Mouse (Mus musculus) heart, embryonic 16.5 days (tissue): ENCODE measurements around the gene Mlf2. TPM values are rescaled to one million over a fixed set of nuclear protein-coding genes. Genes with fewer than 3 reads are reported as not detected.

Source experiments
- ATAC-seq: fragments of 200-750 bp; cut with Nextera tagmentation; replicated peaks from 2 replicates; pipeline ENCODE4 v1.8.0; 2017; ENCODE audit warnings: moderate number of reproducible peaks; ENCODE audit not compliant: insufficient read depth, low FRiP score; ENCODE audit errors: extremely low read depth
- H3K27ac ChIP-seq: fragments of 300-500 bp; sonication (generic); 2 replicates; pipeline ENCODE4 v1.5.1; 2014; ENCODE audit warnings: mild to moderate bottlenecking, low read length, control low read depth, moderate library complexity
- H3K27me3 ChIP-seq: fragments of 300-500 bp; sonication (generic); 2 replicates; pipeline ENCODE4 v1.6.1; 2014; ENCODE audit warnings: low read length, mixed read lengths; ENCODE audit not compliant: control insufficient read depth, insufficient read depth
- H3K36me3 ChIP-seq: fragments of 300-500 bp; sonication (generic); 2 replicates; pipeline ENCODE4 v1.6.1; 2014; ENCODE audit not compliant: control insufficient read depth, insufficient read depth
- H3K4me1 ChIP-seq: fragments of 300-500 bp; sonication (generic); 2 replicates; pipeline ENCODE4 v1.6.1; 2014; ENCODE audit warnings: low read length, mixed read lengths; ENCODE audit not compliant: control insufficient read depth, insufficient read depth
- H3K4me2 ChIP-seq: fragments of 300-500 bp; sonication (generic); 2 replicates; pipeline ENCODE4 v1.6.1; 2014; ENCODE audit warnings: low read depth, mild to moderate bottlenecking, control low read depth, low read length
- H3K4me3 ChIP-seq: fragments of 300-500 bp; sonication (generic); 2 replicates; pipeline ENCODE4 v1.5.1; 2014; ENCODE audit warnings: mild to moderate bottlenecking, control low read depth, low read length
- H3K9ac ChIP-seq: fragments of 300-500 bp; sonication (generic); 2 replicates; pipeline ENCODE4 v1.6.1; 2014; ENCODE audit warnings: low read length, control low read depth
- H3K9me3 ChIP-seq: fragments of 300-500 bp; sonication (generic); replicated peaks from 2 replicates; pipeline ENCODE4 v1.6.1; 2016; ENCODE audit warnings: low read length; ENCODE audit not compliant: control insufficient read depth
- WGBS: fragments of 180-500 bp; shearing (Covaris S2); extraction: QIAGEN DNeasy Blood & Tissue Kit; methylation state at CpG from one replicate; pipeline ENCODE4 v1.1.7; 2014; 5-methylcytosine and 5-hydroxymethylcytosine counted together
- polyA plus RNA-seq: library from polyadenylated mRNA; unstranded; fragments of >200 nt; fragmentation: Nextera tagmentation; extraction: Ambion mirVana; gene quantifications from 2 replicates; pipeline ENCODE4 v1.2.1, GENCODE M21; 2015

Mlf2 gene
- polyA plus RNA-seq, 1 experiment from 2014 or later = 398 TPM

- no peaks in the 10 kb centered on the region for H3K27me3 ChIP-seq
- H3K4me3 ChIP-seq = peak overlapping the region; percentile 92
- WGBS = under 1% methylated on average over 51 of the region's 67 CpGs
- H3K27ac ChIP-seq = peak overlapping the region; percentile 100
- peak; percentile 58 for ATAC-seq
- H3K36me3 ChIP-seq = peaks cover 22% of the 10 kb centered on the region
- H3K9ac ChIP-seq = peak overlapping the region; percentile 100
- peaks cover 51% of the 10 kb centered on the region for H3K4me1 ChIP-seq
- H3K4me2 ChIP-seq = peak overlapping the region; percentile 98
- H3K9me3 ChIP-seq = no peaks in the 10 kb centered on the region
Observed at GRCm38 (mm10) chr6:124916695-124917517, 14.3 kb upstream of the Mlf2 start.

GRCm38 (mm10) chr6:124917518-124918330 is 13.5 kb upstream of the Mlf2 start:
- peak overlapping the region; percentile 100 for H3K9ac ChIP-seq
- peak; percentile 65 for ATAC-seq
- H3K4me2 ChIP-seq = peak overlapping the region; percentile 66
- H3K4me3 ChIP-seq = peak overlapping the region; percentile 92
- H3K27ac ChIP-seq = peak overlapping the region; percentile 100
- WGBS = 1% methylated on average over 63 of the region's 89 CpGs
- H3K4me1 ChIP-seq = peaks cover 51% of the 10 kb centered on the region
- H3K27me3 ChIP-seq = no peaks in the 10 kb centered on the region
- H3K36me3 ChIP-seq = peaks cover 21% of the 10 kb centered on the region
- H3K9me3 ChIP-seq = no peaks in the 10 kb centered on the region

- Histone ChIP-seq H3K36me3 (peaks cover 16% of the 10 kb centered on the region), H3K4me2 (peak overlapping the region; percentile 66), H3K27me3 (no peaks in the 10 kb centered on the region), H3K4me3 (peak overlapping the region; percentile 92), H3K27ac (peak overlapping the region; percentile 100), H3K4me1 (peaks cover 51% of the 10 kb centered on the region), H3K9ac (peak overlapping the region; percentile 100), H3K9me3 (no peaks in the 10 kb centered on the region)
- WGBS = 12% methylated on average over 7 of the region's 7 CpGs
- ATAC-seq = no peak
Observed at GRCm38 (mm10) chr6:124918331-124918690, 12.9 kb upstream of the Mlf2 start.

GRCm38 (mm10) chr6:124918890-124919627 is 12.1 kb upstream of the Mlf2 start:
- peak overlapping the region; percentile 66 for H3K4me2 ChIP-seq
- H3K36me3 ChIP-seq = peaks cover 10% of the 10 kb centered on the region
- ATAC-seq = no peak
- H3K9me3 ChIP-seq = no peaks in the 10 kb centered on the region
- peak overlapping the region; percentile 33 for H3K4me3 ChIP-seq
- peak overlapping the region; percentile 100 for H3K9ac ChIP-seq
- H3K27ac ChIP-seq = peak overlapping the region; percentile 100
- H3K27me3 ChIP-seq = no peaks in the 10 kb centered on the region
- whole genome bisulfite sequencing = 24% methylated on average over 13 of the region's 14 CpGs
- peaks cover 46% of the 10 kb centered on the region for H3K4me1 ChIP-seq

- peak within 1 kb of the TSS; percentile 67 for H3K9ac ChIP-seq
- 4% methylated on average over 13 of the region's 13 CpGs for WGBS
- H3K4me1 ChIP-seq = peaks cover 45% of the 10 kb centered on the region
- H3K4me2 ChIP-seq = peak within 1 kb of the TSS; percentile 66
- ATAC-seq = peak; percentile 81
- no peaks in the 10 kb centered on the region for H3K9me3 ChIP-seq
- H3K36me3 ChIP-seq = peaks cover 2% of the 10 kb centered on the region; the same call in 1 of the 2 replicates
- no peaks in the 10 kb centered on the region for H3K27me3 ChIP-seq
- H3K27ac ChIP-seq = peak within 1 kb of the TSS; percentile 100
- H3K4me3 ChIP-seq = peak within 1 kb of the TSS; percentile 47
Observed at GRCm38 (mm10) chr6:124919695-124920317, 11.4 kb upstream of the Mlf2 start, which contains the start of gene Ptms. TSS of gene Ptms (minus strand) at chr6:124920103.

- Histone ChIP-seq H3K9ac (peak overlapping the region; percentile 67), H3K4me3 (peak overlapping the region; percentile 47; the same call in 1 of the 2 replicates), H3K27ac (peak overlapping the region; percentile 100), H3K36me3 (no peaks in the 10 kb centered on the region), H3K4me1 (peaks cover 45% of the 10 kb centered on the region), H3K9me3 (no peaks in the 10 kb centered on the region), H3K27me3 (no peaks in the 10 kb centered on the region), H3K4me2 (peak overlapping the region; percentile 66)
- WGBS = 30% methylated on average over 9 of the region's 9 CpGs
- no peak for ATAC-seq
Observed at GRCm38 (mm10) chr6:124920318-124921085, 10.7 kb upstream of the Mlf2 start.

- H3K4me1 ChIP-seq = peaks cover 45% of the 10 kb centered on the region
- H3K4me2 ChIP-seq = no peak overlapping the region
- no peak overlapping the region for H3K9ac ChIP-seq
- H3K4me3 ChIP-seq = no peak overlapping the region
- WGBS = 64% methylated on average over 4 of the region's 4 CpGs
- no peaks in the 10 kb centered on the region for H3K9me3 ChIP-seq
- H3K27ac ChIP-seq = peak overlapping the region; percentile 100
- ATAC-seq = no peak
- H3K27me3 ChIP-seq = no peaks in the 10 kb centered on the region
- no peaks in the 10 kb centered on the region for H3K36me3 ChIP-seq
Observed at GRCm38 (mm10) chr6:124921539-124921938, 9.6 kb upstream of the Mlf2 start.
